Mouse (Mus musculus): Measurements from ENCODE around the gene Vps45.

DNA sequence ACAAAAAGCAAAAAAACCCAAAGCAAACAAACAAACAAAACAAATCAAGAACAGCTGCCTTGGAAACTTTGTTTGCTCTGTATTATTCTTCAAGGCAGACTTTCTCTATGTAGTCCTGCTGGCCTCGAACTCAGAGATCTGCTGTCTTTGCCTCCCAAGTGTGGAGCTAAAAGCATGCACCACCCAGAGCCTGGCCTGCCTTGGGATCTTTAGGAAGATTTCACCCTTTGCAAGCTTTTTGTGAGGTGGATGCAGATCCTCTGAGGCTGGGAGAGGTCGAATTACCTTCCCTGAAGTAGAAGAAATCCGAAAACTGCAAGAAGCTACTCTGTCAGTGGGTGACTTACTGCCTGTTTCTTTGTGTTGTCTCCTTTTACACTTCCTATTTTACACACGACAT lies 6.9 kb upstream of the Vps45 start:
- TF ChIP-seq CTCF (conservative IDR thresholded peaks at IDR 0.05; ENCODE audit: low read length): no peak
- TF ChIP-seq NANOG (IDR thresholded peaks at IDR 0.05; ENCODE audit: borderline replicate concordance, low read length): no peak
- TF ChIP-seq POU5F1 (IDR thresholded peaks at IDR 0.05; ENCODE audit: borderline replicate concordance, low read length): no peak

Data from E14TG2a.4 (cell line).